Mouse (Mus musculus): ENCODE results near the gene Ttc38. TPM values are rescaled to one million over a fixed set of nuclear protein-coding genes. Genes with fewer than 3 reads are reported as not detected.

The Ttc38 gene
- 11.8 to 15.6 TPM (median 14.3 TPM) in 4 replicates for total RNA-seq (2023)

GRCm38 (mm10) chr15:85831954-85832590 lies at the start of gene Ttc38:
TSS of gene Ttc38 (plus strand) at chr15:85832306.

GRCm38 (mm10) chr15:85811535-85812277 lies 20.4 kb upstream of the Ttc38 start, which contains the start of gene Cdpf1:
TSS of gene Cdpf1 (minus strand) at chr15:85811697.

DNA sequence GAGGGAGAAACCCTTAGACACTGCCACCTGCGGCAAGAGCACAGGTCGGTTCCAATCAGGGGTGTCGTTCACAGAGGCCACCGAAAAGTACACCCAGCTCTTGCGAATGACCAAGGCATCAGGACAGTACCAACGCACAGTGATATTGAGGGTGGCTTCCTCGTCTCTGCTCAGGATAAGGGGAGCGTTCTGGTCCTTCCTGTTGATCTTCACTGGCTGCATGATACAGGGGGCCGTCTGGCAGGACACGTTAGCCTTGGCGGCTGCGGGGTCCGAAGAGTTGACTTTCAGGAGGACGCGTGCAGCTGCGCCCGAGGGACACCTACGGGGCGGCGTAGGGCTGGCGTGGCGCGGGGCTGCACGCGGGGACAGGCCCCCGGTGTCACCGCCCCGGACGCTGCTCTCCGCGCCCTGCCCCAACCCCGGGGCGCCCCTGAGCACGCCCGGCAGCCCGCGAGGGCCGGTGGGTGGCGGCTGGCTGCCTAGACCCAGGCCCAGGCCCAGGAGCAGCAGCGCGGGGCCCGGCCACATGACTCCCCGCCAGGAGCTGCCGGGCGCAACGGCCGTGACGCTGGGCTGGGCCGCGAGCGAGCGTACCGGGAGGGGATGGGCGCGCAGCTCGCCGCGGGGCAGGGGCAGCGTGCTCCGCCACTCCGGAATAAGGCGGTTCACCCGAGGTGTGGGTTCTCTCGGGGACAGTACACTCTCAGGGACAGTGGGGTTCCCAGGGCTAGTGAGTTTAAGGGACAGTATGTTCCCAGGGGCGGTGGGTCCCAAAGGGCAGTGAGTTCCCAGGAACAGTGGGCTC lies 10.7 kb upstream of the Ttc38 start, which contains the start of gene Pkdrej:
Pkdrej (minus strand) TSS at position 532 of the 808 bp plus-strand sequence.

GRCm38 (mm10) chr15:85859490-85860031 lies 27.5 kb downstream of the Ttc38 start, which contains the start of gene Gtse1:
TSS of gene Gtse1 (plus strand) at chr15:85859745.

GRCm38 (mm10) chr15:85878848-85879497 lies 46.9 kb downstream of the Ttc38 start, which contains the start of gene Trmu:
TSS of gene Trmu (plus strand) at chr15:85879312.

Other genes with a start within 250 kb of the Ttc38 start
- gene Wnt7b, start 249.8 kb upstream of the Ttc38 start, total RNA-seq (2023): not detected in 4 replicates
- 0.15 to 0.34 TPM in 2 of 4 replicates, not detected in the others for gene Ppara, start 97.3 kb upstream of the Ttc38 start, total RNA-seq (2023)
- gene Cdpf1, start 20.6 kb upstream of the Ttc38 start, total RNA-seq (2023): 13.9 to 19.5 TPM (median 15.5 TPM) in 4 replicates
- gene Pkdrej, start 10.6 kb upstream of the Ttc38 start, total RNA-seq (2023): not detected in 4 replicates
- gene Gtse1, start 27.4 kb downstream of the Ttc38 start, total RNA-seq (2023): 2.2 to 3.2 TPM (median 3.0 TPM) in 4 replicates
- 23.0 to 33.7 TPM (median 31.1 TPM) in 4 replicates for gene Trmu, start 47.0 kb downstream of the Ttc38 start, total RNA-seq (2023)
- gene Celsr1, start 201.5 kb downstream of the Ttc38 start, total RNA-seq (2023): 0.34 to 0.75 TPM (median 0.49 TPM) in 4 replicates
- gene Gramd4, start 225.4 kb downstream of the Ttc38 start, total RNA-seq (2023): 47.3 to 65.8 TPM (median 51.0 TPM) in 4 replicates

All from B cell, adult 62 days (primary cell).